Mouse (Mus musculus): Measurements from ENCODE around the gene Rprd2. TPM values are rescaled to one million over a fixed set of nuclear protein-coding genes. Genes with fewer than 3 reads are reported as not detected.
A peak's percentile ranks its signal among the peaks of the same experiment; 100 is the strongest.

The Rprd2 gene
- polyA plus RNA-seq, 1 experiment from 2014 or later = 20.5 TPM

GRCm38 (mm10) chr3:95855502-95856089, 36.9 kb upstream of the Rprd2 start, which contains the start of gene Prpf3:
Gene Prpf3, minus strand, starts transcription at chr3:95855885.
- H3K9ac ChIP-seq = peak within 1 kb of the TSS; percentile 74
- peak within 1 kb of the TSS; percentile 84 for H3K4me3 ChIP-seq (replicated peaks)
- H3K9me3 ChIP-seq = no peaks in the 10 kb centered on the region
- no peaks in the 10 kb centered on the region for H3K27me3 ChIP-seq (replicated peaks)
- WGBS = under 1% methylated on average over 55 of the region's 56 CpGs
- peak within 1 kb of the TSS; percentile 81 for H3K27ac ChIP-seq
- ATAC-seq (ENCODE audit: insufficient read depth, low FRiP score, low read depth) = peak; percentile 97
- H3K4me2 ChIP-seq = peak within 1 kb of the TSS; percentile 64
- H3K4me1 ChIP-seq = peaks cover 4% of the 10 kb centered on the region; the same call in 1 of the 2 replicates
- H3K36me3 ChIP-seq = peaks cover 20% of the 10 kb centered on the region

DNA sequence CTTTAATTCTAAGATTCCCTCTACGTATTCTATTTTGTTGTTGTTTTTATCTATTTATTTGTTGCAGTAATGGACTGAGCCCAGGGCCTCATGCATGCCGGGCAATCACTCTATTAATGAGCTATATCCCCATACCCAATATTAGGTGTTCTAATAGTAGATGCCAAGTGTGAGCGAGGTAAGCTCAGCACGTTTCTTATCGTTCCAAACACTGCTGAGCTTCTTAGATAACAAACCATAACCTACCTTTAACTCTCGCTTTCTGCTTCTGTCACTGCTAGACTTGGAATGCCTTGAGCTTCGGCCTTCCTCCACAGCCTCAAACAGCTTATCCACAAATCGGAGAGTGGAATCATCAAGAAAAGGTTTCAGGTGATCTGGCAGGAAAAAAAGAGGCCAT, 32.7 kb upstream of the Rprd2 start:
- Histone ChIP-seq H3K4me2 (no peak overlapping the region), H3K36me3 (peaks cover 50% of the 10 kb centered on the region), H3K4me3 (replicated peaks) (no peak overlapping the region), H3K9ac (no peak overlapping the region), H3K4me1 (peaks cover 4% of the 10 kb centered on the region; the same call in 1 of the 2 replicates), H3K27me3 (replicated peaks) (no peaks in the 10 kb centered on the region), H3K27ac (no peak overlapping the region), H3K9me3 (no peaks in the 10 kb centered on the region)
- no peak for ATAC-seq (ENCODE audit: insufficient read depth, low FRiP score, low read depth)
- 89% methylated on average over 8 of the region's 8 CpGs for WGBS

- Histone ChIP-seq H3K36me3 (peaks cover 55% of the 10 kb centered on the region), H3K9ac (no peak overlapping the region)
- WGBS = 73% methylated on average over 4 of the region's 4 CpGs
These were observed 31.9 kb upstream of the Rprd2 start for GRCm38 (mm10) chr3:95850611-95851010.

GRCm38 (mm10) chr3:95842503-95843214, 24.0 kb upstream of the Rprd2 start:
- Histone ChIP-seq H3K4me3 (replicated peaks) (no peak overlapping the region), H3K27ac (no peak overlapping the region)

More at GRCm38 (mm10) chr3:95850611-95851010, 31.9 kb upstream of the Rprd2 start:
- H3K27me3 ChIP-seq (replicated peaks) = no peaks in the 10 kb centered on the region
- no peak overlapping the region for H3K27ac ChIP-seq
- no peak overlapping the region for H3K4me2 ChIP-seq
- ATAC-seq (ENCODE audit: insufficient read depth, low FRiP score, low read depth) = no peak
- peaks cover 4% of the 10 kb centered on the region; the same call in 1 of the 2 replicates for H3K4me1 ChIP-seq
- H3K9me3 ChIP-seq = no peaks in the 10 kb centered on the region
- no peak overlapping the region for H3K4me3 ChIP-seq (replicated peaks)

GRCm38 (mm10) chr3:95839250-95839649, 20.6 kb upstream of the Rprd2 start:
- Histone ChIP-seq H3K9ac (no peak overlapping the region), H3K9me3 (no peaks in the 10 kb centered on the region), H3K4me2 (no peak overlapping the region), H3K36me3 (peaks cover 36% of the 10 kb centered on the region), H3K4me3 (replicated peaks) (no peak overlapping the region), H3K27me3 (replicated peaks) (no peaks in the 10 kb centered on the region), H3K27ac (no peak overlapping the region), H3K4me1 (no peaks in the 10 kb centered on the region)
- no peak for ATAC-seq (ENCODE audit: insufficient read depth, low FRiP score, low read depth)
- WGBS = 82% methylated on average over 2 of the region's 2 CpGs

More at GRCm38 (mm10) chr3:95842503-95843214, 24.0 kb upstream of the Rprd2 start:
- Histone ChIP-seq H3K27me3 (replicated peaks) (no peaks in the 10 kb centered on the region), H3K4me1 (no peaks in the 10 kb centered on the region), H3K9me3 (no peaks in the 10 kb centered on the region), H3K9ac (no peak overlapping the region), H3K36me3 (peaks cover 45% of the 10 kb centered on the region), H3K4me2 (no peak overlapping the region)
- 93% methylated on average over 3 of the region's 3 CpGs for WGBS
- no peak for ATAC-seq (ENCODE audit: insufficient read depth, low FRiP score, low read depth)

GRCm38 (mm10) chr3:95829053-95829452, 10.4 kb upstream of the Rprd2 start:
- Histone ChIP-seq H3K4me3 (replicated peaks) (no peak overlapping the region), H3K27me3 (replicated peaks) (no peaks in the 10 kb centered on the region), H3K27ac (no peak overlapping the region), H3K4me2 (no peak overlapping the region), H3K9me3 (no peaks in the 10 kb centered on the region), H3K9ac (no peak overlapping the region), H3K36me3 (peaks cover 53% of the 10 kb centered on the region), H3K4me1 (no peaks in the 10 kb centered on the region)
- ATAC-seq (ENCODE audit: insufficient read depth, low FRiP score, low read depth) = no peak
- 96% methylated on average over 4 of the region's 4 CpGs for WGBS

DNA sequence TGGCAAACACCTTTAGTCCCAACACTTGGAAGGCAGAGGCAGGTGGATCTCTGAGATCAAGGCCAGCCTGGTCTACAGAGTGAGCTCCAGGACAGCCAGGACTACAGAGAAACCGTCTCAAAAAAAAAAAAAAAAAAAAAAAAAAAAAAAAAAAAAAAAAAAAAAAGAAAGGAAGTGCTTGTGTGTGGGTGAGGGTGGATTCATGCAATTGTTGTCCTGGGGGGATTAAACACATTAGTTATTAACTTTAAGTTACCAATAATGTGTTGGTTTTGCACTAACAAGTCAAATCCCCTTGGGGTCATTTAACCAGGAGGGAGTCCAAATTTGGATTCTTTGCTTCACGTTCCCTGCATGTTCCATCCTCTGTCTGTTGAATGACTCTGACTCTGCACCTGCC, 7.6 kb upstream of the Rprd2 start:
- Histone ChIP-seq H3K27me3 (replicated peaks) (no peaks in the 10 kb centered on the region), H3K27ac (no peak overlapping the region), H3K4me1 (no peaks in the 10 kb centered on the region), H3K4me3 (replicated peaks) (no peak overlapping the region), H3K9me3 (no peaks in the 10 kb centered on the region), H3K9ac (no peak overlapping the region), H3K36me3 (peaks cover 31% of the 10 kb centered on the region), H3K4me2 (no peak overlapping the region)
- no peak for ATAC-seq (ENCODE audit: insufficient read depth, low FRiP score, low read depth)
- WGBS = 58% methylated on average over 2 of the region's 2 CpGs

DNA sequence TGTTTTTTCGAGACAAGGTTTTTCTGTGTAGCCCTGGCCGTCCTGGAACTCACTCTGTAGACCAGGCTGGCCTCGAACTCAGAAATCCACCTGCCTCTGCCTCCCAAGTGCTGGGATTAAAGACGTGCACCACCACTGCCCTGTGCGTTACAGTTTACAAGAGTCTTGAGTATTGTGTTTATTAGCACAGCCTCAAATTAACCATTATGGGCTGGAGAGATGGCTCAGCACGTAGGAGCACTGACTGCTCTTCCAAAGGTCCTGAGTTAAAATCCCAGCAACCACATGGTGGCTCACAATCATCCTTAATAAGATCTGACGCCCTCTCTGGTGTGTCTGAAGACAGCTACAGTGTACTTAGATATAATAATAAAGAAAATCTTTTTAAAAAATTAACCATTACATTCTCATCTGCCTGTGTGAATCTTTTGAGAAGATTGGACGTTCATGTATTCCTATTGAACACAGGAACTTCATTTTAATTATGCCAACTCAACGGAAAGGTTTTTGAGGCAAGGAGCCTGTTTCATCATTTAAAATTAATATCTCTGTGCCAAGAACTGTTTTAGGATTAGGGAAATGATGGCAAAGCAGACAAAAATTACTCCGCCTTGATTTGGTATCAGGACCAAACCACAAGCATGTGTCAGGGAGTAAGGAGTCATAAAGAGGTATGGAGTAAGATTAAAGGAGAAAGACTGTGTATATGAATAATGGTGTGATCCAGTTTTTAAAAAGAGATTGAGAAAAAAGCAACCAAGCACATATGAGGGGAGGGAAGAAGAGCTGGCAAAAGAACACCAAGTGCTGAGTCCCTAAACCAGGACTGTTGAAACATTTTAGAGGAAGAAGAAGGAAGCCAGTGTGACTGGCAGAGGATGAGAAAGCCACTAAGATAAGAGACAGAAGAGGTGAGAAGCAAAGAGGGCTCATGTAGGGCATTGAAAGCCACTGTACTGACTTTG, 1.7 kb upstream of the Rprd2 start:
- Histone ChIP-seq H3K9ac (peak overlapping the region; percentile 61; the same call in 1 of the 2 replicates), H3K4me3 (replicated peaks) (peak overlapping the region; percentile 75), H3K9me3 (no peaks in the 10 kb centered on the region), H3K27ac (peak overlapping the region; percentile 100), H3K27me3 (replicated peaks) (no peaks in the 10 kb centered on the region), H3K36me3 (no peaks in the 10 kb centered on the region), H3K4me2 (peak overlapping the region; percentile 62), H3K4me1 (no peaks in the 10 kb centered on the region)
- ATAC-seq (ENCODE audit: insufficient read depth, low FRiP score, low read depth) = no peak
- 30% methylated on average over 10 of the region's 10 CpGs for WGBS

DNA sequence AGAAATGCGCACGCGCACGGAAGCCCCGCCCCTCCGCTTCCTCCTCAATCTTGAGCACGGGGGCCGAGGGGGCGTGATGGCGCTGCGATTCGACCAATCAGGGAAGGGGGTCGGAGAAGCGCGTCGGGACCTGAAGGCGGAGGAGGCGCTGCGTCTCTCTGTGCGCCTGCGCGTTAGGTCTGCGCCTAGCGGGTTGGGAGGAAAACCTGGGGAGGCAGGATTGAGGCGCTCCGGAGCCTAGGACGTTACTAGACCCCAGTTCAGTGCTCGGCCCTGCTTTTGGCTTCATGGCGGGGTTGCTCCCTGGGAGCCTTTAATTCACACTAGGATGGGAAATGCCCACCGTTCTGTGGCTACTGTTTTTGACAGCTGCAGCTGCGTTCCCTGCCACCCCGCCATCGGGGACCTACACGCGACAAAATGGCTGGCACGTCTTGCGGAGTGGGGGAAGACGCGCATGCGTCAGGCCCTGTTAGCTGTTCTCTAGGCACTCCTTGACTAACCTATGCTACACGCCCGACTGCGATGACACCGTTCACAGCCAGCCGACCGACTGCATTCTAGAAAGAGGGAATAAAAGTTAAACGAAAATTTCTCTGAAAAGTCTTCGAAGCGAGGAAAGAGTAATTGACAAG, 805 bp upstream of the Rprd2 start:
- H3K27me3 ChIP-seq (replicated peaks) = no peaks in the 10 kb centered on the region
- WGBS = under 1% methylated on average over 49 of the region's 49 CpGs
- no peaks in the 10 kb centered on the region for H3K36me3 ChIP-seq
- H3K9ac ChIP-seq = peak overlapping the region; percentile 61
- H3K9me3 ChIP-seq = no peaks in the 10 kb centered on the region
- H3K4me1 ChIP-seq = no peaks in the 10 kb centered on the region
- peak overlapping the region; percentile 100 for H3K27ac ChIP-seq
- H3K4me2 ChIP-seq = peak overlapping the region; percentile 62
- peak overlapping the region; percentile 75 for H3K4me3 ChIP-seq (replicated peaks)
- ATAC-seq (ENCODE audit: insufficient read depth, low FRiP score, low read depth) = peak; percentile 96

DNA sequence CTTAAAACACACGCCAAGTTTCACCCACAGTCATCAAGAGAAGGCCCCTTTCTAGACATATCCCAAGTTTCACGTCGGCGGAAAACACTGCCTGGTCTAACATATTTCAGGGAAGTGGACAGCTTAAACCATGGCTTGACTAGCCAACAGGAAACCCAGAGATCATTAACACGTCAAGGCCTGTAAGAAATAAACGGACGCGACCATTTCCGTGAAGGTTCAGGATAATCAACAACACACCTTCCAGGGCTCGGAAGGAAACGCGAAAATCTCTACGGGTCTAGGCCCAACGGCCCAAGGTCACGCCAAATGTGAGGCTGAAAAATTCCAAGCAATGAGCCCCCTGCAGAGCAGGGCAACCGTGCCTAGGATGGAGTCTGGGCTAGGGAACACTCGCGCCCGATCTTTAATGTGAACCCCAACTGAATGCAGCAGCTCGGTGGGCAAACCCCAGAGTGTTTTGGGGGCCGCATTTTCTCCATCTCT, 594 bp downstream of the Rprd2 start:
- Histone ChIP-seq H3K9me3 (no peaks in the 10 kb centered on the region), H3K36me3 (no peaks in the 10 kb centered on the region), H3K27ac (peak overlapping the region; percentile 100), H3K4me2 (peak overlapping the region; percentile 55), H3K27me3 (replicated peaks) (no peaks in the 10 kb centered on the region), H3K9ac (peak overlapping the region; percentile 84), H3K4me3 (replicated peaks) (peak overlapping the region; percentile 75), H3K4me1 (no peaks in the 10 kb centered on the region)
- WGBS = under 1% methylated on average over 21 of the region's 21 CpGs
- ATAC-seq (ENCODE audit: insufficient read depth, low FRiP score, low read depth) = peak; percentile 3; the same call in 1 of the 2 replicates

- H3K4me3 ChIP-seq (replicated peaks) = no peak overlapping the region
- 81% methylated on average over 3 of the region's 3 CpGs for WGBS
These were observed 2.0 kb downstream of the Rprd2 start for GRCm38 (mm10) chr3:95816681-95817080.

More at GRCm38 (mm10) chr3:95816681-95817080, 2.0 kb downstream of the Rprd2 start:
- Histone ChIP-seq H3K4me2 (0 out of 2 replicates have a peak overlapping the region, but pooled peaks have one; percentile 0), H3K9ac (no peak overlapping the region), H3K4me1 (no peaks in the 10 kb centered on the region), H3K27me3 (replicated peaks) (no peaks in the 10 kb centered on the region), H3K27ac (no peak overlapping the region), H3K9me3 (no peaks in the 10 kb centered on the region), H3K36me3 (no peaks in the 10 kb centered on the region)
- no peak for ATAC-seq (ENCODE audit: insufficient read depth, low FRiP score, low read depth)

All from stomach, embryonic 15.5 days (tissue).